Mouse (Mus musculus) left cerebral cortex, adult 8-10 months (tissue): ENCODE measurements around the gene Lig3. TPM values are rescaled to one million over a fixed set of nuclear protein-coding genes. Genes with fewer than 3 reads are reported as not detected.
A peak's percentile ranks its signal among the peaks of the same experiment; 100 is the strongest.
"Not testable (repeated sequence)": the region's sequence is repeated elsewhere in the genome, so short reads cannot be mapped to it uniquely, and the experiment has no call there.

Experiments used
- DNase-seq, 2 experiments: peaks; one replicate each; pipeline ENCODE4 v3.0.0; 2022; ENCODE audit warnings: low spot score in 2 of 2
- total RNA-seq, 4 experiments: library from RNA; stranded (reverse); gene quantifications; 2 replicates each; pipeline ENCODE4 v1.2.4; 2022

Gene Lig3
- total RNA-seq, 4 experiments from 2014 or later = 18.0 to 21.9 (median 20.9) TPM

DNA sequence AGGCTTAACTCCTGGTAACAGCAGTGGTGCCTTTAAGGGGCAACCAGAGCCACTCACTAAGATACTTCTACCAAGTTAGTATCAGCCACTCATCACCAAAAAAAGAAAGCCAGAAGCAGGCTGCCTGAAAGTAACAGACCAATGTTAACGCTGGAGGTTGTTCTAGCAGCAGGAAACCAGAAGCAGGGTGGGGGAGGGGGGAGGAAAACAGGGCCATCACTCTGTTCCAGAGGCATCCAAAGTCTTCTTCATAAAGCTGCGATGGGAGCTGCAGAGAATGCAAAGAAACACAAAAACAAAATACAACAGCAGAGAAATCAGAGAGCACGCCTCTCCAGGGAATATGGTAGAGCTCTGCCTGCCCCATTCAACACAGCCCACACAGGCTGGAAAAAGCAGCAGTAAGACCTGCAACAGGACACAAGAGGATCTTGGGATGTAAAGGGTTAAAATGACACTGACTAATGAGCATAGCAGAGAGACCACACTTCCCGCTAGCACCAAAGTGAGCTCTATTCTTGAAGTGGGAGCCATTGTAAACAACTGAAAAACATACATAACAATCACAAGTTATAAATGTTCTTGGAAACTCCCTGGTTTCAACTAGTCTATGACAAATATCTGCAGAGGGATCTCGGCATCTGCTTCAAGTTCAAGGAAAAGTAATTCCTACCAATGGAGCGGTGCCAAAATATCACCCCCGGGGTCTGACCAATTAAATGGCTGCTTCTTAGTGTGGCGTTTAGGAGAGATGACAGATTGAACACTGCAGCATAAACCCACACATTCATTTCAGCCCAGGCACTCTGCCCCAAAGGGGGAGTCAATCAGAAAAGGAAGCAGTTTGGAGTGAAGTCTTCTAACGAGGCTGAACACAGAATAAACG is 50.3 kb downstream of the Lig3 start:
- no peak for DNase-seq

DNA sequence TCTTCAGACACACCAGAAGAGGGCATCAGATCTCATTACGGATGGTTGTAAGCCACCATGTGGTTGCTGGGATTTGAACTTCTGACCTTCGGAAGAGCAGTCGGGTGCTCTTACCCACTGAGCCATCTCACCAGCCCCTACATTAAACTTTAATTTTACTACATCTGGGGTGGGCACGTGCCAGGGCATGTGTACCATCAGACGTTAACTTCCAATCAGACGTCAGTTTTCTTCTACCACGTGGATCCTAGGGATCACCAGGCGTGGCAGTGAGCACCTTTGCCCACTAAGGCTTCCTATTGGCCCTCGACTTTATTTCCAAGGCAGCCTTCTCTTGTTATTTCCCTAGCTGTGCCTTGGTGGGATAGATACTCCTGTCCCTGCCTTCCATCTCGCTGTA is 51.5 kb downstream of the Lig3 start:
- DNase-seq = not testable (repeated sequence)

GRCm38 (mm10) chr11:82833929-82834328 is 53.0 kb downstream of the Lig3 start:
- DNase-seq = no peak

- not testable (repeated sequence) for DNase-seq
These were observed 53.5 kb downstream of the Lig3 start for GRCm38 (mm10) chr11:82834359-82834758.

DNA sequence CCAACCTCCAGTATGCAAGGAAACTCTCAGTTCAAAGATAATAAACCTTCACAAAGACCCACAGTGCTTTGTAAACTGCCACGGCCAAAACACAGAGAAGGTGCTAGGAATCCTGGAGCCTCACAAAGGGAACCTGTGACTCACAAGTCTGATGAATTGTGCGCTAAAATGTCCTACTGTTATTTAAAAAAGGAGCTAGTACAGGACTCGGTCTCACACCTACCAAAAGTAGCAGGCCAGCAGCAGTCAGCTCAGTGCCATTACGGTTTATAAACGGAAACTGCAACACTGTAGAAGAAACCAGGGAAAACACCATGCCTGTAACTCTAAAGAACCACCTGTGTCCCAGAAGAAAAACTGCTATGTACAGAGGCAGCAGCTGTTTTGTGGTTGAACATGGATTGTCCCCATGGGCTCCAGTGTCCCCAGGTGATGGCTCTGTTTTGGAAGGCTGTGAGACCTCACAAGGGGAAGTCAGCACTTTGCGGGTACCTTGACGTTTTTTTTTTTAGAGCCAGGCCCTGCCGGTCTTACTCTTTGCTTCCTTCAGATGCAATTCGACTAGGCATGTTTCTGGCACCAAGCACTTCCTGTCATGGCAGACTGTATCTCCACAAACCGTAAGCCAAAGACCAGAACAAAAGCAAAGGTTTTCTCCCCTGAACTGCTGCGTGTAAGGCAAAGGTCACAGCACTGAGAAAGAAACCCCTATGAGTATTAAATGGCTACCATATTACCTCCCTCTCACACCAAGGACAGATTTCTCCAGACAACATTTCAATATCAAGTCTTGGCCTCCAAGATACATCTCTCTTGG is 54.9 kb downstream of the Lig3 start:
- DNase-seq = no peak

DNA sequence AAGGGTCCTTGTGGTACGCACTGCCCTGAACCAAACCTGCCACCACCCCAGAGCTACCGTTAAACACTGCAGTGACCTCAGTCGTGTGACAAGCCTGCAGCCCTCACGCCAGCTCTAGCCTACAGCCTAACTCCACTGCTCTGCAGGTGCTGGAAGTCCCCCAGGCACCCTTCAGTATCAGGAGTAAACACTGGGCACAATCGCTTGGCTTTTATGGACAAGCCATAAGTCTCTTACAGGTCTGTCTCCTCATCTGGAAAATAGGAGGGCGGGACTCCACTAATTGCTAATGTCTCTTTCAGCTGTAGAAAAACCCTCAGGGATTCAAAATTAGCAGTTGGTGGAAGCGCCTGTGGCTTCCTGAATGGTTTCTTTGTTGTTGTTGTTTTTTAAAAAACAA is 56.3 kb downstream of the Lig3 start:
- no peak for DNase-seq

GRCm38 (mm10) chr11:82837848-82838247 is 56.9 kb downstream of the Lig3 start:
- no peak for DNase-seq

DNA sequence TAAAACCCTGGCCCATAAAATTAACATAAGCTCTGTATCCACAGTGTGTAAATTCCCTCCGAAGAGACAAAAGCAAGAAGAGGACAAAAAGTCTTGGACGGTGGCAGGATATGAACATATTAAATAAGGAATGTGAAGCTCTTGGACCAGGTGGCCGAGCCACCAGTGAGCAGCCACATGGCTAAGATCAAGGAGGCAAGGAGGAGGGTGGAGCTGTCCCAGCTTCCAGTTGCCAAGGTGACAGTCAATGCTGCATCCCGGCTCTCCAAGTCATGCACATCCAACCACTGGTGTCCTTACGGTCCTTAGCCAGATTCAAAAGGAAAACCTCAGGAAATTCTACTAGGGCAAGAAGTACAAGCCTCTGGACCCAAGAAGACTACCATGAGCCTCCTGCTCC is 57.6 kb downstream of the Lig3 start:
- DNase-seq = no peak

- DNase-seq = no peak
These were observed 64.0 kb downstream of the Lig3 start for GRCm38 (mm10) chr11:82844771-82845414.

DNA sequence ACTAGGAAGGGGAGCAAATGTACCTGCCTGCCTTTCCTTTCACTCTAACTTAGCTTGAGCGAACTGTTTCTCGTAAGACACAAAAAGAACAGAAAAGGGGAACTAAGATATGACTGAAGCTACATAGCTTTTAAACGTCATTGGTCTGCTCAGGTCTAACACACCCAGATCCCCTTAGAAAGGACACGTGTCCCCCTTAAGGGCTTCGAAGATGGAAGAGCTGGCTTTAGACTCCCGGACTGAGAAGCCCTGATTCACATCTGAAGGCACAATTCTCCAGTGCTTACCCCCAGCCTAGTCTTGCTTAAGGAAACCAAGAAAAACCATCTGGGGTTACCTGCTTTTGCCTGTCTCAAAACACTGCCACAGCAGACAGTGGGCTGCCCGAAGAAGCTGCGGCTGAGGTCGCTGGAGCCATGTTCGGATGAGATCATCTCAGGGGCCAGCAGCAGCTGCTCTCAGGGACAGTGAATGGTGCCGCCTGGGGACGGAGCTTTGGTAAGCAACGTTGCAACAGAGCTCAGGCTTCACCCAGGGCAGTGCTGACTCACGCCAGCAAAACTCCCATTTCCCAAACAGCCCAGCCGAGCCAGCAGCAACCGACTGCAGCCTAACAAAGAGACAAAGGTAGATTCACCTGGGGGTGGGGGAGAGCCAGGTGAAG is 64.6 kb downstream of the Lig3 start:
- peak; percentile 20 to 62 for DNase-seq

GRCm38 (mm10) chr11:82846079-82846436 is 65.2 kb downstream of the Lig3 start:
- DNase-seq = no peak

- DNase-seq = no peak
These were observed 66.0 kb downstream of the Lig3 start for GRCm38 (mm10) chr11:82846938-82847337.

DNA sequence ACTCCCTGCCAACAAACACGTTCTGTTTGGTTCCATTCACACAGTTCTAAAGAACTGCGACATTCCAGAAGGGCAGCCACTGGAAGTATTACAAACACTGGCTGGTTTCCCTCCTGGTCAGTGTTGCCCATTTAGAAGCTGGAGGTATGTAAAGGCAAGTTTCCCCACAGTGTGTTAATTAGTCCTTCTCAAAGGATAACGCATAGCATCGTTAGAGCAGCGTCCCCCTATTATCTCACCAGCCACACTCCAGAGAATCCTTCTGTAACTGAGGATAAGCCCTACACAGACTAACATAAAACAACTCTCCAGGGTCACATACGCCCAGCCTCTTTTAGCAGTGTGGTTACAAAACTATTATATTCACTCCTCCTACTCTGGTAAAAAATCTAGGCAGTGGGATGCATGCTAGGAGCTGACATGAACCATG is 66.7 kb downstream of the Lig3 start:
- no peak for DNase-seq

GRCm38 (mm10) chr11:82850259-82850658 is 69.4 kb downstream of the Lig3 start:
- DNase-seq = no peak

GRCm38 (mm10) chr11:82852115-82852514 is 71.2 kb downstream of the Lig3 start:
- DNase-seq = no peak

DNA sequence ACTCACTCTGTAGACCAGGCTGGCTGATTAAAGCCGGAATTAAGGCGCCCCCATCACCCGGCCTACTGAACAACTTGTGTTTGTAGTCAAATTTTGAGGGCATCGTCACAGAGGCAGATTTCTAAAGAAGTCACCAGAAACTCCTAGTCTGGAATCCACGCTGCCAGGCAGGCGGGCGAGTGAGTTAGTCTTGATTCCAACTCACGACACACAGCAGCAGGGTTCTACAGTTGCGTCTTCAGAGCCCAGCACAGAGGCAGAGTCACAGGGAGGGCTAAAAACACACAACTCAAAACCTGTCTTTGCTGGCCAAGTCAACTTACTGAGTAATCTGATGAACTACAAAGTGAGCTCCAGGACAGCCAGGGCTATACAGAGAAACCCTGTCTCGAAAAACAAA is 71.6 kb downstream of the Lig3 start:
- DNase-seq = no peak

DNA sequence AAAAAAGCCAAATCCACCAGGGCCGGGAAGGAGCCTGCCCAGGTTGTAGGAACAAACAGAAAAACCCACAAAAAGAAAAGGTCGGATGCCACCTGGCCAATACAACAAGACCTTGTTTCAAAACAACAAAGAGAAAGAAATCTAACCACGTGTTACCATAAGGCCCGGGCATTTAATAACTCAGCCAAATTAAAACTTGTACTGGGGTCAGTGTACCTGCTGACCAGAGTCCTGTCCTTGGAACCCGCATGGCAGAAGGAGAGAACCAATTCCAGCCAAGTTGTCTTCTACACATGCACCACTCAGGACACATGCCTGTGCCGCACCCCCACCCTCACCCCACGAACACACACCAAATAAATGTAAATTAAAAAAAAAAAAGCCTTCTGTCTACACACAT is 72.0 kb downstream of the Lig3 start:
- DNase-seq = no peak
